Comparison of ENCODE assay signal across 8 mouse cellular contexts in genomic region chr8:126595204-126596061, GRCm38 (mm10). TPM values are rescaled to one million over a fixed set of nuclear protein-coding genes. Genes with fewer than 3 reads are reported as not detected.
A peak's percentile ranks its signal among the peaks of the same experiment; 100 is the strongest.
DNase-seq lines count a peak whose midpoint lies in the region; ATAC-seq and TF ChIP-seq lines count a peak whose summit lies in the region.

No protein-coding gene starts in this region.

- H3K4me2 ChIP-seq in hindbrain, postnatal 0 days (ENCODE audit: low read depth, low read length), result peak overlapping the region; percentile 99

- no peaks in the 10 kb centered on the region for H3K27me3 ChIP-seq in hindbrain, postnatal 0 days (ENCODE audit: insufficient read depth, low read length)
- peaks cover 14% of the 10 kb centered on the region for H3K27me3 ChIP-seq in midbrain, embryonic 10.5 days (ENCODE audit: low read depth, poor library complexity, severe bottlenecking)

- H3K4me3 ChIP-seq in hindbrain, postnatal 0 days (ENCODE audit: low read length), result peak overlapping the region; percentile 98
- peak overlapping the region; percentile 96 for H3K4me3 ChIP-seq in midbrain, embryonic 10.5 days

- peaks cover 5% of the 10 kb centered on the region for H3K36me3 ChIP-seq in hindbrain, postnatal 0 days (ENCODE audit: insufficient read depth, low read length)
- peaks cover 7% of the 10 kb centered on the region for H3K36me3 ChIP-seq in midbrain, embryonic 10.5 days

- peak overlapping the region; percentile 100 for H3K27ac ChIP-seq in hindbrain, postnatal 0 days
- peak overlapping the region; percentile 98 for H3K27ac ChIP-seq in midbrain, embryonic 10.5 days (replicated peaks)

- WGBS in hindbrain, postnatal 0 days, result 7% methylated on average over 16 of the region's 16 CpGs
- WGBS in midbrain, embryonic 10.5 days, result 37% methylated on average over 16 of the region's 16 CpGs

- peak; percentile 34 for DNase-seq in embryo, embryonic 11 days
- DNase-seq in embryo, embryonic 10.5 days (ENCODE audit: low spot score), result no peak
- DNase-seq in cerebellum, adult 9-10 months, result peak; percentile 85
- peak; percentile 85 for DNase-seq in gastrocnemius, postnatal 14 days
- peak; percentile 74 for DNase-seq in hindbrain, postnatal 0 days (ENCODE audit: low spot score)
- peak; percentile 51 to 53 for DNase-seq in left cerebral cortex, postnatal 36 days (ENCODE audit: low spot score in 2 of 2)
- DNase-seq in midbrain, embryonic 10.5 days (ENCODE audit: low spot score), result peak; percentile 28
- DNase-seq in spleen, postnatal 36 days (ENCODE audit: low spot score in 2 of 2), result peak; percentile 63 to 67

- peak overlapping the region; percentile 99 for H3K9ac ChIP-seq in hindbrain, postnatal 0 days (replicated peaks; ENCODE audit: low read length)

- ATAC-seq in hindbrain, postnatal 0 days, result peak; percentile 9; the same call in 1 of the 2 replicates

- no peaks in the 10 kb centered on the region for H3K9me3 ChIP-seq in hindbrain, postnatal 0 days (ENCODE audit: low read length)
- no peaks in the 10 kb centered on the region for H3K9me3 ChIP-seq in midbrain, embryonic 10.5 days (replicated peaks)

- intact Hi-C loops in gastrocnemius, postnatal 14 days (cut with DNase I; ENCODE audit: low total_unique reads), result no loop called here
- intact Hi-C loops in left cerebral cortex, postnatal 36 days (cut with DNase I), result loop anchor here (1.0 to 2.0 kb wide), 2 partner anchors 99 to 244 kb away; no protein-coding TSS in a partner anchor

- no peak for TF ChIP-seq CTCF in hindbrain, postnatal 0 days (IDR thresholded peaks at IDR 0.05; ENCODE audit: low read depth)

- peaks cover 19% of the 10 kb centered on the region for H3K4me1 ChIP-seq in hindbrain, postnatal 0 days (ENCODE audit: insufficient read depth, low read length)
- H3K4me1 ChIP-seq in midbrain, embryonic 10.5 days, result peaks cover 66% of the 10 kb centered on the region

RNA-seq across cellular contexts. Expression of gene Irf2bp2, which starts 1.6 kb away (rescaled TPM):
- total RNA-seq in gastrocnemius, postnatal 14 days (2021), result 10 to 100 TPM; 38.7 to 45.5 TPM
- 91.5 and 99.1 TPM in 2 replicates for total RNA-seq in hindbrain, postnatal 0 days (2014; rRNA removed)
- 10.2 and 11.4 TPM in 2 replicates for polyA plus RNA-seq in hindbrain, postnatal 0 days (2015; fragmentation: Nextera tagmentation; extraction: Ambion mirVana)
- total RNA-seq in left cerebral cortex, postnatal 36 days (2021), result 10 to 100 TPM; 54.3 to 63.3 TPM
- 3.8 and 4.0 TPM in 2 replicates for polyA plus RNA-seq in midbrain, embryonic 10.5 days (2016; fragmentation: Nextera tagmentation; extraction: Ambion mirVana)
